ENCODE assay signal across 10 mouse cellular contexts in genomic region chr5:101967832-101968152, GRCm38 (mm10).
DNase-seq lines count a peak whose midpoint lies in the region; ATAC-seq and TF ChIP-seq lines count a peak whose summit lies in the region.
"Had no signal": no experiment of that assay in that cellular context is flagged by ENCODE, and none has a peak within 500 bp of the region (broad histone marks: within the 10 kb centered on the region; RNA-seq: fewer than 3 reads in every experiment).

No protein-coding gene starts in this region.

- no peak for ATAC-seq in lung, embryonic 14.5 days (ENCODE audit: insufficient read depth)
- no peak for ATAC-seq in limb, embryonic 11.5 days (ENCODE audit: insufficient number of reproducible peaks, low FRiP score, low TSS enrichment, low read depth)
- ATAC-seq: hindbrain, embryonic 16.5 days had no signal

- no peaks in the 10 kb centered on the region for H3K27me3 ChIP-seq in lung, embryonic 14.5 days (ENCODE audit: insufficient read depth, low read length)
- no peaks in the 10 kb centered on the region for H3K27me3 ChIP-seq in limb, embryonic 11.5 days (ENCODE audit: control insufficient read depth, insufficient read depth, low read length)
- no peaks in the 10 kb centered on the region for H3K27me3 ChIP-seq in small intestine, adult 2 months (ENCODE audit: control insufficient read depth, insufficient read depth, low read length)

- H3K27ac ChIP-seq in lung, embryonic 14.5 days (ENCODE audit: low read depth): peak overlapping the region; percentile 78
- peak overlapping the region; percentile 51; the same call in 1 of the 2 replicates for H3K27ac ChIP-seq in limb, embryonic 11.5 days (replicated peaks; ENCODE audit: low read depth, low read length)
- peak overlapping the region; percentile 85 for H3K27ac ChIP-seq in small intestine, adult 2 months (ENCODE audit: insufficient read depth, low read depth, low read length)

- no peak for TF ChIP-seq CTCF in lung, embryonic 14.5 days (IDR thresholded peaks at IDR 0.05; ENCODE audit: low read depth)
- no peak for TF ChIP-seq CTCF in small intestine, adult 2 months (IDR thresholded peaks at IDR 0.05; ENCODE audit: extremely low read depth, insufficient read length, insufficient replicate concordance, low read depth, low read length)

- H3K4me2 ChIP-seq in lung, embryonic 14.5 days: 0 out of 2 replicates have a peak overlapping the region, but pooled peaks have one; percentile 37
- no peak overlapping the region for H3K4me2 ChIP-seq in limb, embryonic 11.5 days (ENCODE audit: low read depth, severe bottlenecking)

- peak; percentile 16 for DNase-seq in embryo, embryonic 9.5 days (ENCODE audit: extremely low spot score)
- no peak for DNase-seq in embryo, embryonic 11 days
- DNase-seq in lung, embryonic 14.5 days: no peak
- DNase-seq in lung, postnatal 4 days: no peak
- DNase-seq in limb, embryonic 11.5 days (ENCODE audit: low spot score): no peak
- no peak for DNase-seq in layer of hippocampus, postnatal 14 days (ENCODE audit: low spot score in 2 of 2)
- no peak for DNase-seq in layer of hippocampus, adult 9-11 months
- DNase-seq: cerebellum, postnatal 14 days had no signal

- TF ChIP-seq POLR2A in small intestine, adult 2 months (IDR thresholded peaks at IDR 0.05; ENCODE audit: low read depth, low read length): no peak

- peaks cover 22% of the 10 kb centered on the region for H3K36me3 ChIP-seq in lung, embryonic 14.5 days (ENCODE audit: insufficient read depth)
- 0 out of 2 replicates have a peak, but pooled peaks cover under 1% of the 10 kb centered on the region for H3K36me3 ChIP-seq in limb, embryonic 11.5 days (ENCODE audit: control insufficient read depth, insufficient read depth, low read length)
- H3K36me3 ChIP-seq in small intestine, adult 2 months (ENCODE audit: control insufficient read depth, insufficient read depth, low read length): peaks cover under 1% of the 10 kb centered on the region; the same call in 1 of the 2 replicates

- no peaks in the 10 kb centered on the region for H3K9me3 ChIP-seq in lung, embryonic 14.5 days (ENCODE audit: low read depth, low read length)
- no peaks in the 10 kb centered on the region for H3K9me3 ChIP-seq in limb, embryonic 11.5 days (ENCODE audit: control insufficient read depth, low read length)

- no peak overlapping the region for H3K4me3 ChIP-seq in lung, embryonic 14.5 days (ENCODE audit: low read depth, low read length)
- no peak overlapping the region for H3K4me3 ChIP-seq in limb, embryonic 11.5 days (ENCODE audit: low read depth, low read length)
- H3K4me3 ChIP-seq in small intestine, adult 2 months (ENCODE audit: low read depth, low read length): peak overlapping the region; percentile 51

- 74% methylated on average over 2 of the region's 2 CpGs for WGBS in lung, embryonic 14.5 days
- WGBS in limb, embryonic 11.5 days: 47% methylated on average over 2 of the region's 2 CpGs
- 26% methylated on average over 2 of the region's 2 CpGs for WGBS in small intestine, adult 2 months

- H3K4me1 ChIP-seq in lung, embryonic 14.5 days (ENCODE audit: insufficient read depth): 0 out of 2 replicates have a peak, but pooled peaks cover 3% of the 10 kb centered on the region
- peaks cover 8% of the 10 kb centered on the region; the same call in 1 of the 2 replicates for H3K4me1 ChIP-seq in limb, embryonic 11.5 days (ENCODE audit: control insufficient read depth, insufficient read depth, low read length)
- peaks cover 5% of the 10 kb centered on the region; the same call in 1 of the 2 replicates for H3K4me1 ChIP-seq in small intestine, adult 2 months (ENCODE audit: control insufficient read depth, insufficient read depth, insufficient read length, low read length)

- no peak overlapping the region for H3K9ac ChIP-seq in lung, embryonic 14.5 days
- H3K9ac ChIP-seq in limb, embryonic 11.5 days (ENCODE audit: low read length): no peak overlapping the region
